Mouse (Mus musculus): ENCODE results near the gene Tbc1d14. TPM values are rescaled to one million over a fixed set of nuclear protein-coding genes. Genes with fewer than 3 reads are reported as not detected.
A peak's percentile ranks its signal among the peaks of the same experiment; 100 is the strongest.

The Tbc1d14 gene
- polyA plus RNA-seq, 1 experiment from 2014 or later = 26.0 TPM

GRCm38 (mm10) chr5:36538576-36539187 is 54.4 kb downstream of the Tbc1d14 start:
- WGBS = 18% methylated on average over 4 of the region's 4 CpGs
- Histone ChIP-seq H3K9ac (ENCODE audit: low read depth, low read length) (no peak overlapping the region), H3K36me3 (ENCODE audit: control insufficient read depth, insufficient read depth, low read length) (no peaks in the 10 kb centered on the region), H3K4me2 (no peak overlapping the region), H3K27ac (ENCODE audit: low read depth, low read length) (no peak overlapping the region), H3K4me1 (replicated peaks; ENCODE audit: control insufficient read depth, insufficient read depth, low read length) (peaks cover 11% of the 10 kb centered on the region), H3K27me3 (replicated peaks; ENCODE audit: control insufficient read depth, insufficient read depth, low read length) (no peaks in the 10 kb centered on the region), H3K4me3 (ENCODE audit: low read depth, low read length) (no peak overlapping the region), H3K9me3 (ENCODE audit: control insufficient read depth, low read length) (no peaks in the 10 kb centered on the region)
- ATAC-seq (replicated peaks; ENCODE audit: low FRiP score) = peak; percentile 56; the same call in 1 of the 2 replicates
- no peak for DNase-seq (ENCODE audit: low spot score)

- no peak overlapping the region for H3K27ac ChIP-seq (ENCODE audit: low read depth, low read length)
- ATAC-seq (replicated peaks; ENCODE audit: low FRiP score) (no peak), DNase-seq (ENCODE audit: low spot score) (no peak)
- H3K4me3 ChIP-seq (ENCODE audit: low read depth, low read length) = no peak overlapping the region
- H3K4me1 ChIP-seq (replicated peaks; ENCODE audit: control insufficient read depth, insufficient read depth, low read length) = peaks cover 11% of the 10 kb centered on the region
- H3K36me3 ChIP-seq (ENCODE audit: control insufficient read depth, insufficient read depth, low read length) = no peaks in the 10 kb centered on the region
- H3K9me3 ChIP-seq (ENCODE audit: control insufficient read depth, low read length) = no peaks in the 10 kb centered on the region
- no peak overlapping the region for H3K9ac ChIP-seq (ENCODE audit: low read depth, low read length)
- H3K4me2 ChIP-seq = no peak overlapping the region
- WGBS = 78% methylated on average over 3 of the region's 3 CpGs
- H3K27me3 ChIP-seq (replicated peaks; ENCODE audit: control insufficient read depth, insufficient read depth, low read length) = no peaks in the 10 kb centered on the region
These were observed 56.7 kb downstream of the Tbc1d14 start for GRCm38 (mm10) chr5:36536424-36536823.

GRCm38 (mm10) chr5:36535438-36536176 is 57.5 kb downstream of the Tbc1d14 start:
- no peak overlapping the region for H3K4me2 ChIP-seq
- no peaks in the 10 kb centered on the region for H3K27me3 ChIP-seq (replicated peaks; ENCODE audit: control insufficient read depth, insufficient read depth, low read length)
- H3K27ac ChIP-seq (ENCODE audit: low read depth, low read length) = no peak overlapping the region
- DNase-seq (ENCODE audit: low spot score) (no peak), ATAC-seq (replicated peaks; ENCODE audit: low FRiP score) (no peak)
- 76% methylated on average over 6 of the region's 6 CpGs for whole genome bisulfite sequencing
- H3K36me3 ChIP-seq (ENCODE audit: control insufficient read depth, insufficient read depth, low read length) = no peaks in the 10 kb centered on the region
- peaks cover 14% of the 10 kb centered on the region for H3K4me1 ChIP-seq (replicated peaks; ENCODE audit: control insufficient read depth, insufficient read depth, low read length)
- H3K9ac ChIP-seq (ENCODE audit: low read depth, low read length) = no peak overlapping the region
- no peak overlapping the region for H3K4me3 ChIP-seq (ENCODE audit: low read depth, low read length)
- no peaks in the 10 kb centered on the region for H3K9me3 ChIP-seq (ENCODE audit: control insufficient read depth, low read length)

GRCm38 (mm10) chr5:36534455-36535030 is 58.5 kb downstream of the Tbc1d14 start:
- no peak for ATAC-seq (replicated peaks; ENCODE audit: low FRiP score)
- H3K36me3 ChIP-seq (ENCODE audit: control insufficient read depth, insufficient read depth, low read length) = no peaks in the 10 kb centered on the region
- H3K4me2 ChIP-seq = no peak overlapping the region
- H3K4me3 ChIP-seq (ENCODE audit: low read depth, low read length) = no peak overlapping the region
- H3K27me3 ChIP-seq (replicated peaks; ENCODE audit: control insufficient read depth, insufficient read depth, low read length) = no peaks in the 10 kb centered on the region
- no peaks in the 10 kb centered on the region for H3K9me3 ChIP-seq (ENCODE audit: control insufficient read depth, low read length)
- WGBS = 38% methylated on average over 6 of the region's 6 CpGs
- DNase-seq (ENCODE audit: low spot score) = no peak
- no peak overlapping the region for H3K27ac ChIP-seq (ENCODE audit: low read depth, low read length)
- H3K9ac ChIP-seq (ENCODE audit: low read depth, low read length) = no peak overlapping the region
- H3K4me1 ChIP-seq (replicated peaks; ENCODE audit: control insufficient read depth, insufficient read depth, low read length) = peaks cover 17% of the 10 kb centered on the region

- peak; percentile 87 for DNase-seq (ENCODE audit: low spot score)
- Histone ChIP-seq H3K27ac (ENCODE audit: low read depth, low read length) (peak overlapping the region; percentile 73), H3K4me1 (replicated peaks; ENCODE audit: control insufficient read depth, insufficient read depth, low read length) (peaks cover 25% of the 10 kb centered on the region), H3K27me3 (replicated peaks; ENCODE audit: control insufficient read depth, insufficient read depth, low read length) (no peaks in the 10 kb centered on the region), H3K9ac (ENCODE audit: low read depth, low read length) (peak overlapping the region; percentile 87), H3K4me3 (ENCODE audit: low read depth, low read length) (peak overlapping the region; percentile 87), H3K4me2 (peak overlapping the region; percentile 84), H3K36me3 (ENCODE audit: control insufficient read depth, insufficient read depth, low read length) (0 out of 2 replicates have a peak, but pooled peaks cover 2% of the 10 kb centered on the region), H3K9me3 (ENCODE audit: control insufficient read depth, low read length) (no peaks in the 10 kb centered on the region)
- peak; percentile 97 for ATAC-seq (replicated peaks; ENCODE audit: low FRiP score)
- under 1% methylated on average over 28 of the region's 28 CpGs for WGBS
These were observed 62.8 kb downstream of the Tbc1d14 start for GRCm38 (mm10) chr5:36530129-36530751.

GRCm38 (mm10) chr5:36529698-36530097 is 63.4 kb downstream of the Tbc1d14 start:
- peaks cover 23% of the 10 kb centered on the region for H3K4me1 ChIP-seq (replicated peaks; ENCODE audit: control insufficient read depth, insufficient read depth, low read length)
- peak overlapping the region; percentile 73; the same call in 1 of the 2 replicates for H3K27ac ChIP-seq (ENCODE audit: low read depth, low read length)
- ATAC-seq (replicated peaks; ENCODE audit: low FRiP score) = no peak
- 0 out of 2 replicates have a peak, but pooled peaks cover 2% of the 10 kb centered on the region for H3K36me3 ChIP-seq (ENCODE audit: control insufficient read depth, insufficient read depth, low read length)
- H3K4me2 ChIP-seq = peak overlapping the region; percentile 84
- WGBS = 18% methylated on average over 5 of the region's 5 CpGs
- H3K9ac ChIP-seq (ENCODE audit: low read depth, low read length) = peak overlapping the region; percentile 87
- H3K27me3 ChIP-seq (replicated peaks; ENCODE audit: control insufficient read depth, insufficient read depth, low read length) = no peaks in the 10 kb centered on the region
- DNase-seq (ENCODE audit: low spot score) = no peak
- H3K9me3 ChIP-seq (ENCODE audit: control insufficient read depth, low read length) = no peaks in the 10 kb centered on the region
- peak overlapping the region; percentile 87 for H3K4me3 ChIP-seq (ENCODE audit: low read depth, low read length)

- ATAC-seq (replicated peaks; ENCODE audit: low FRiP score) (no peak), DNase-seq (ENCODE audit: low spot score) (no peak)
- 0 out of 2 replicates have a peak, but pooled peaks cover 7% of the 10 kb centered on the region for H3K36me3 ChIP-seq (ENCODE audit: control insufficient read depth, insufficient read depth, low read length)
- no peaks in the 10 kb centered on the region for H3K9me3 ChIP-seq (ENCODE audit: control insufficient read depth, low read length)
- no peak overlapping the region for H3K27ac ChIP-seq (ENCODE audit: low read depth, low read length)
- H3K4me2 ChIP-seq = no peak overlapping the region
- H3K4me1 ChIP-seq (replicated peaks; ENCODE audit: control insufficient read depth, insufficient read depth, low read length) = peaks cover 23% of the 10 kb centered on the region
- no peak overlapping the region for H3K9ac ChIP-seq (ENCODE audit: low read depth, low read length)
- 90% methylated on average over 2 of the region's 2 CpGs for WGBS
- H3K27me3 ChIP-seq (replicated peaks; ENCODE audit: control insufficient read depth, insufficient read depth, low read length) = no peaks in the 10 kb centered on the region
- H3K4me3 ChIP-seq (ENCODE audit: low read depth, low read length) = no peak overlapping the region
These were observed 66.2 kb downstream of the Tbc1d14 start for GRCm38 (mm10) chr5:36526921-36527320.

GRCm38 (mm10) chr5:36526274-36526673 is 66.8 kb downstream of the Tbc1d14 start:
- 78% methylated on average over 5 of the region's 5 CpGs for WGBS
- Histone ChIP-seq H3K9ac (ENCODE audit: low read depth, low read length) (no peak overlapping the region), H3K36me3 (ENCODE audit: control insufficient read depth, insufficient read depth, low read length) (peaks cover 10% of the 10 kb centered on the region; the same call in 1 of the 2 replicates), H3K4me3 (ENCODE audit: low read depth, low read length) (no peak overlapping the region), H3K27ac (ENCODE audit: low read depth, low read length) (no peak overlapping the region), H3K9me3 (ENCODE audit: control insufficient read depth, low read length) (no peaks in the 10 kb centered on the region), H3K27me3 (replicated peaks; ENCODE audit: control insufficient read depth, insufficient read depth, low read length) (no peaks in the 10 kb centered on the region), H3K4me1 (replicated peaks; ENCODE audit: control insufficient read depth, insufficient read depth, low read length) (peaks cover 23% of the 10 kb centered on the region), H3K4me2 (no peak overlapping the region)
- no peak for ATAC-seq (replicated peaks; ENCODE audit: low FRiP score)
- DNase-seq (ENCODE audit: low spot score) = no peak
